Mouse (Mus musculus): ENCODE results near the gene Il4ra.

GRCm38 (mm10) chr7:125563093-125563492, 11.2 kb downstream of the Il4ra start:
- TF ChIP-seq CTCF (IDR thresholded peaks at IDR 0.05; ENCODE audit: control insufficient read depth, insufficient read depth, insufficient replicate concordance, low read depth, low read length) = no peak
- no peak for TF ChIP-seq POLR2A (IDR thresholded peaks at IDR 0.05; ENCODE audit: control insufficient read depth, low read depth, low read length)

All from testis, adult 2 months (tissue).